Comparison of ENCODE assay signal across 21 mouse cellular contexts in the genomic region with DNA sequence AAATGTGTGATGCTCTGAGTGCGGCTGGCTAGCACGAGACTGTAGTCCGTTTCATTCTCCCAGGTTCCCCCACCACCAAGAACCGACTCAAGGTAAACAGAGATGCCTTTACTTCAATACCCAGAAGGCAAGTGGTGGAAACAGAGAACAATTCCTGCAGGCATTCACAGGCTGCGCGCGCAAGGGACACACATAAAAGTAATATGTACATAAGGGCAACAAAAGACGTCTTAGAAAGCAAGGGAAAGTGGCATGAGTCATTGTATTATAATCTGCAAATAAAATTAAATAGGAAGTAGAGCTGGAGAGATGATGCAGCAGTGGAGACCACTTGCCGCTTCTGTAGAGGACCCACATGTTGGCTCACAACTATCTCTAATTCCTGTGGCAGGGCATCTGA. TPM values are rescaled to one million over a fixed set of nuclear protein-coding genes. Genes with fewer than 3 reads are reported as not detected.
"Had no signal": no experiment of that assay in that cellular context is flagged by ENCODE, and none has a peak within 500 bp of the region (broad histone marks: within the 10 kb centered on the region; RNA-seq: fewer than 3 reads in every experiment).

No protein-coding gene starts in this region.

- H3K27me3 ChIP-seq: neural tube, embryonic 13.5 days; neural tube, embryonic 15.5 days; stomach, embryonic 15.5 days had no signal

- H3K27ac ChIP-seq: neural tube, embryonic 13.5 days; neural tube, embryonic 15.5 days; stomach, embryonic 15.5 days had no signal

- H3K4me2 ChIP-seq: neural tube, embryonic 13.5 days; neural tube, embryonic 15.5 days; stomach, embryonic 15.5 days had no signal

- H3K9ac ChIP-seq: neural tube, embryonic 13.5 days; neural tube, embryonic 15.5 days; stomach, embryonic 15.5 days had no signal

- H3K9me3 ChIP-seq: neural tube, embryonic 13.5 days; neural tube, embryonic 15.5 days; stomach, embryonic 15.5 days had no signal

- H3K4me1 ChIP-seq: neural tube, embryonic 13.5 days; neural tube, embryonic 15.5 days; stomach, embryonic 15.5 days had no signal

- DNase-seq: right cerebral cortex, adult 18-20 months; right cerebral cortex, postnatal 14 days; right cerebral cortex, postnatal 25 days; right cerebral cortex, postnatal 4 days; spleen, adult 18-20 months; thymus, adult 18-20 months; thymus, adult 2 months; thymus, postnatal 14 days; thymus, postnatal 25 days; thymus, postnatal 36 days; thymus, postnatal 4 days had no signal

- H3K4me3 ChIP-seq: neural tube, embryonic 13.5 days; neural tube, embryonic 15.5 days; stomach, embryonic 15.5 days had no signal

RNA-seq across cellular contexts. Expression of gene Gm28729, which starts 47.7 kb away (rescaled TPM):
- total RNA-seq: neutrophil, adult 5-6 weeks had no signal
- polyA plus RNA-seq: neural tube, embryonic 13.5 days; neural tube, embryonic 14.5 days; neural tube, embryonic 15.5 days; small intestine, adult 2 months; spleen, adult 2 months; stomach, embryonic 14.5 days; stomach, embryonic 15.5 days; stomach, embryonic 16.5 days; thymus, postnatal 0 days had no signal
